Mouse (Mus musculus): Measurements from ENCODE around the gene Adamts20. TPM values are rescaled to one million over a fixed set of nuclear protein-coding genes. Genes with fewer than 3 reads are reported as not detected.
A peak's percentile ranks its signal among the peaks of the same experiment; 100 is the strongest.

Gene Adamts20
- polyA plus RNA-seq, 1 experiment from 2014 or later = 5.0 TPM

GRCm38 (mm10) chr15:94227388-94227787 lies 237.8 kb downstream of the Adamts20 start:
- no peaks in the 10 kb centered on the region for H3K9me3 ChIP-seq (ENCODE audit: low read depth, low read length)

GRCm38 (mm10) chr15:94223101-94223500 lies 242.1 kb downstream of the Adamts20 start:
- no peak overlapping the region for H3K4me2 ChIP-seq
- 13% methylated on average over 8 of the region's 8 CpGs for WGBS
- H3K9ac ChIP-seq = no peak overlapping the region
- no peak overlapping the region for H3K4me3 ChIP-seq (ENCODE audit: low read depth, low read length)
- no peak for TF ChIP-seq CTCF (IDR thresholded peaks at IDR 0.05; ENCODE audit: low read depth)
- H3K27me3 ChIP-seq (ENCODE audit: insufficient read depth, low read length) = no peaks in the 10 kb centered on the region
- DNase-seq (peak; percentile 32), ATAC-seq (ENCODE audit: insufficient read depth) (0 out of 2 replicates have a peak, but pooled peaks have one; percentile 29)
- no peaks in the 10 kb centered on the region for H3K9me3 ChIP-seq (ENCODE audit: low read depth, low read length)
- no peaks in the 10 kb centered on the region for H3K36me3 ChIP-seq (ENCODE audit: insufficient read depth)
- peaks cover 8% of the 10 kb centered on the region for H3K4me1 ChIP-seq (ENCODE audit: insufficient read depth)
- no peak overlapping the region for H3K27ac ChIP-seq (ENCODE audit: low read depth)

More at GRCm38 (mm10) chr15:94227388-94227787, 237.8 kb downstream of the Adamts20 start:
- no peak overlapping the region for H3K4me3 ChIP-seq (ENCODE audit: low read depth, low read length)
- ATAC-seq (ENCODE audit: insufficient read depth) (no peak), DNase-seq (no peak)
- H3K4me1 ChIP-seq (ENCODE audit: insufficient read depth) = no peaks in the 10 kb centered on the region
- H3K4me2 ChIP-seq = no peak overlapping the region
- 88% methylated on average over 1 of the region's 1 CpGs for WGBS
- no peaks in the 10 kb centered on the region for H3K27me3 ChIP-seq (ENCODE audit: insufficient read depth, low read length)
- H3K36me3 ChIP-seq (ENCODE audit: insufficient read depth) = no peaks in the 10 kb centered on the region
- no peak overlapping the region for H3K9ac ChIP-seq
- TF ChIP-seq CTCF (IDR thresholded peaks at IDR 0.05; ENCODE audit: low read depth) = no peak
- no peak overlapping the region for H3K27ac ChIP-seq (ENCODE audit: low read depth)

- Histone ChIP-seq H3K9me3 (ENCODE audit: low read depth, low read length) (no peaks in the 10 kb centered on the region), H3K27me3 (ENCODE audit: insufficient read depth, low read length) (no peaks in the 10 kb centered on the region), H3K4me1 (ENCODE audit: insufficient read depth) (peaks cover 8% of the 10 kb centered on the region), H3K36me3 (ENCODE audit: insufficient read depth) (no peaks in the 10 kb centered on the region), H3K4me2 (0 out of 2 replicates have a peak overlapping the region, but pooled peaks have one; percentile 8), H3K27ac (ENCODE audit: low read depth) (peak overlapping the region; percentile 50; the same call in 1 of the 2 replicates), H3K4me3 (ENCODE audit: low read depth, low read length) (no peak overlapping the region), H3K9ac (no peak overlapping the region)
- DNase-seq (peak; percentile 76), ATAC-seq (ENCODE audit: insufficient read depth) (peak; percentile 55; the same call in 1 of the 2 replicates)
- TF ChIP-seq CTCF (IDR thresholded peaks at IDR 0.05; ENCODE audit: low read depth) = no peak
- 29% methylated on average over 8 of the region's 8 CpGs for WGBS
Measured at GRCm38 (mm10) chr15:94220686-94221085, 244.5 kb downstream of the Adamts20 start.

Other genes with a start within 250 kb of the Adamts20 start
- gene Pus7l, start 78.1 kb upstream of the Adamts20 start, polyA plus RNA-seq (2014; fragmentation: Nextera tagmentation; extraction: Ambion mirVana) = 9.5 and 10.5 TPM in 2 replicates
- gene Irak4, start 78.2 kb upstream of the Adamts20 start, polyA plus RNA-seq (2014; fragmentation: Nextera tagmentation; extraction: Ambion mirVana) = 6.9 and 8.4 TPM in 2 replicates
- 81.7 and 82.1 TPM in 2 replicates for gene Twf1, start 124.5 kb upstream of the Adamts20 start, polyA plus RNA-seq (2014; fragmentation: Nextera tagmentation; extraction: Ambion mirVana)
- gene Tmem117, start 163.8 kb upstream of the Adamts20 start, polyA plus RNA-seq (2014; fragmentation: Nextera tagmentation; extraction: Ambion mirVana) = 2.8 and 3.0 TPM in 2 replicates

Measured in lung, embryonic 14.5 days (tissue).